Mouse (Mus musculus): ENCODE data around the gene Wdr78. TPM values are rescaled to one million over a fixed set of nuclear protein-coding genes. Genes with fewer than 3 reads are reported as not detected.

Wdr78 gene
- polyA plus RNA-seq, 1 experiment, result 4.1 TPM

DNA sequence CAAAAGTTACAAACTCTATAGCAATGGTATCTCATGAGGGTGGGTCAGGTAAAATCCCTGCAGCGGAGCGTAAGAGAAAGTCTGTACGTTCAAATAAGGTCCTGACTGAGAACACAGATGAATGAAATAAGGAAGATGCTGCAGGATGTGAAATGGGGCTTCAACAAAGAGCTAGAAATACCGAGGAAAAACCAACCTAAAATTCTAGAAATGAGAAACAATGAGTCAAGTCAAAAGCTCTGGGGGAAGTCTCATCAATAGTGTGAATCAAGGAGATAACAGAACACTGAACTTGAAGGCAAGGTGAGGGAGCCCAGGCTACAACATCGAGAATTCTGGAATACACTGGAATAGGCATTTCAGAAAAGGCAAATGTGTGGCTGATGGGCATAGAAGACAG, 15.8 kb downstream of the Wdr78 start:
- TF ChIP-seq POLR2A (IDR thresholded peaks at IDR 0.05; ENCODE audit: borderline replicate concordance, insufficient read depth, low read length), result no peak
- no peak for TF ChIP-seq CTCF (IDR thresholded peaks at IDR 0.05; ENCODE audit: borderline replicate concordance, insufficient read depth, low read depth, low read length)
- 93% methylated on average over 5 of the region's 5 CpGs for WGBS

DNA sequence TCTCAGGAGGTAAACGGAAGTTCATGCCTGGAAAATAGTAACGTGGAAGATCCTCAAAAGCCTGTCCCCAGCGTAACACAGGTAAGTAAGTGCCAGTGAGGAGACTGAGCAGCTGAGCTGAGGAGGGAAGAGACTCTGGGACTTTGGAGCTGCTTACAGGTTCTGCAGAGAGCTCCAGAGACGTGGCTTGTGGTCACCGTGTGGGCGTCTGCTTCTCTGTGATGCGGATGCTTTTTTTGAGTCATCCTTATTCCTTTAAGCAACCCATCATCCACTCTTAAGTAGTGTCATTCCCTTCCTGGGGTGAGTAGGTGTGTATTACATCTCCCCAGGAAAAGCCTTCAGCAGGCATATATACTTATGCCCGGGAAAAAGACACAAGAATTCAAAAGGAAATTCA, 18.4 kb downstream of the Wdr78 start:
- no peak for TF ChIP-seq CTCF (IDR thresholded peaks at IDR 0.05; ENCODE audit: borderline replicate concordance, insufficient read depth, low read depth, low read length)
- DNase-seq, result no peak
- 93% methylated on average over 8 of the region's 8 CpGs for WGBS
- Histone ChIP-seq H3K27ac (ENCODE audit: insufficient read depth, low read length) (no peak overlapping the region), H3K27me3 (ENCODE audit: control insufficient read depth, insufficient read depth, low read length) (no peaks in the 10 kb centered on the region), H3K4me3 (replicated peaks; ENCODE audit: insufficient read depth, low read depth, low read length) (no peak overlapping the region), H3K4me1 (ENCODE audit: control insufficient read depth, insufficient read depth, low read length) (no peaks in the 10 kb centered on the region)

More for the DNA sequence above, 15.8 kb downstream of the Wdr78 start:
- H3K4me1 ChIP-seq (ENCODE audit: control insufficient read depth, insufficient read depth, low read length), result no peaks in the 10 kb centered on the region
- no peaks in the 10 kb centered on the region for H3K27me3 ChIP-seq (ENCODE audit: control insufficient read depth, insufficient read depth, low read length)
- H3K27ac ChIP-seq (ENCODE audit: insufficient read depth, low read length), result no peak overlapping the region
- no peak overlapping the region for H3K4me3 ChIP-seq (replicated peaks; ENCODE audit: insufficient read depth, low read depth, low read length)
- DNase-seq, result no peak

DNA sequence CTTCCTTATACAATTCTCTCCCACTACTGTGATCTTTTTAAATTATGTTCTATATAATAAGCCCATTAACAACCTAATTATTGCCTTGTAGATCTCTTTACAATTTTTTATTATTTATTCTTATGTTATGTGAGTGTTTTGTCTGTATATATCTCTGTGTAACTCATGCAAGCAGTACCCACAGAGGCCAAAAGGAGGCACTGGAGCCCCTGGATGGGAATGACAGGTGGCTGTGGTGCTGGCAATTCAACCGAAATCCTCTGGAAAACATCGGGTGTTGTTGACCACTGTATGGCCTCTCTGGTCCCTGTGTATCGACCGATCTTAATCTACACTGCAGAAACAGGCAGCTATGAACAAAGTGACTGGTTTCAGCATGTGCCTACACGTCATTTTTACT, 29.1 kb downstream of the Wdr78 start:
- TF ChIP-seq CTCF (IDR thresholded peaks at IDR 0.05; ENCODE audit: borderline replicate concordance, insufficient read depth, low read depth, low read length) (no peak), POLR2A (IDR thresholded peaks at IDR 0.05; ENCODE audit: borderline replicate concordance, insufficient read depth, low read length) (no peak)
- no peaks in the 10 kb centered on the region for H3K27me3 ChIP-seq (ENCODE audit: control insufficient read depth, insufficient read depth, low read length)
- no peak for DNase-seq
- H3K27ac ChIP-seq (ENCODE audit: insufficient read depth, low read length), result no peak overlapping the region
- H3K4me3 ChIP-seq (replicated peaks; ENCODE audit: insufficient read depth, low read depth, low read length), result no peak overlapping the region
- H3K4me1 ChIP-seq (ENCODE audit: control insufficient read depth, insufficient read depth, low read length), result no peaks in the 10 kb centered on the region
- 96% methylated on average over 5 of the region's 5 CpGs for WGBS

DNA sequence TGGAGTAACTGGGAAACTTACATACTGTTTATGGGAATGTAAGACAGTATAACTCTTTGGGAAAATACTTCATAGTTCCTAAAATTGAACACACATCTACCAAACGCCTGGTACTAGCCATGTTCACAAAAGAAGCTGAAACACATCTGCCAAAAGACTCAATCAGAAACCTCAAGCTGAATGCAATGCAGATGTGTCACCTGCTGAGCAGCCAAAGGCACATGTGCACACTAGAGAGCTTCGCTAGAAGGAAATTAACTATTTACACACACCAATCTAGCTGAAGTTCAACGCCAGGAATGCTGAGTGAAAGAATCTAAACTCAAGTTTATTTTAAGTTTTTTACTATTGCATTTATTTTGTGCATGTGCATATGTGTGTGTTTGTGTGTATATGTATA, 43.7 kb downstream of the Wdr78 start:
- WGBS, result 83% methylated on average over 3 of the region's 3 CpGs
- TF ChIP-seq POLR2A (IDR thresholded peaks at IDR 0.05; ENCODE audit: borderline replicate concordance, insufficient read depth, low read length), result no peak
- no peak for TF ChIP-seq CTCF (IDR thresholded peaks at IDR 0.05; ENCODE audit: borderline replicate concordance, insufficient read depth, low read depth, low read length)
- no peak overlapping the region for H3K27ac ChIP-seq (ENCODE audit: insufficient read depth, low read length)

DNA sequence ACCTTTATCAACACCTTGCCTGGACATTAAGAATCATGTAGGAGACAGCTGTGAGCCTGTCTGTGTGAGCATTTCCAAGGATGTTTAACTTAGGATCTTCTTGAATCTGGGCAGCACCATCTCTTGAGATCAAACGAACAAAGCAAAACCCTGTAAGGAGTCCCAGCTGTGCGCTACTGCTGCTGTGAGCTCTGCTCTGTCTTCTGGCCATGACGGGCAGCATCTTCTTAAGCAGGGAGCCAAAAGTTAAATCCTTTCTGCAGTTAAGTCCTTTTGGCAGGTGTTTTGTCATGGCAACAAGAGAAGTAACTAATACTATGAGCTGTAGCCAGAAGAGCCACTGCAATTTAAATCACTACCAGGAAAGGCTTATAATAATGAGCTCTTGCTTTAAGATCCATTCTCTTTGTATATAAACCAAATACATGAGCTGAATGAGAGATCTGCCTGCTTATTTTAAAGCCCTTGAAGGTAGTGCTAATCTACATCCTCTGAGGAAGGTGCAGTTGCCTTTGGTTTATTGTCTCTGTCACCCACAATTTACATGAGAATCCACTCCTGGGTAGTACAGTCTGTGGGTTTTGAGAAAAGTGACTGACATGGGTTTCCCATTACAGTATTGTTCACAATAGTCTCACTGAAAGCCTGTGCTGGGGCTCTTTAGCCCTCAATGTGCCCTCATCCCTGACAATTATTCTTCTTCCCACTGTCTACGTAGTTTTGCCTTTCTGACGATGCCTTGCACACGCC, 46.3 kb downstream of the Wdr78 start:
- Histone ChIP-seq H3K4me1 (ENCODE audit: control insufficient read depth, insufficient read depth, low read length) (no peaks in the 10 kb centered on the region), H3K27me3 (ENCODE audit: control insufficient read depth, insufficient read depth, low read length) (no peaks in the 10 kb centered on the region), H3K4me3 (replicated peaks; ENCODE audit: insufficient read depth, low read depth, low read length) (no peak overlapping the region), H3K27ac (ENCODE audit: insufficient read depth, low read length) (no peak overlapping the region)
- 64% methylated on average over 6 of the region's 6 CpGs for WGBS
- DNase-seq, result no peak
- TF ChIP-seq CTCF (IDR thresholded peaks at IDR 0.05; ENCODE audit: borderline replicate concordance, insufficient read depth, low read depth, low read length) (no peak), POLR2A (IDR thresholded peaks at IDR 0.05; ENCODE audit: borderline replicate concordance, insufficient read depth, low read length) (no peak)

More for the DNA sequence above, 43.7 kb downstream of the Wdr78 start:
- Histone ChIP-seq H3K4me1 (ENCODE audit: control insufficient read depth, insufficient read depth, low read length) (no peaks in the 10 kb centered on the region), H3K27me3 (ENCODE audit: control insufficient read depth, insufficient read depth, low read length) (no peaks in the 10 kb centered on the region), H3K4me3 (replicated peaks; ENCODE audit: insufficient read depth, low read depth, low read length) (no peak overlapping the region)
- no peak for DNase-seq

DNA sequence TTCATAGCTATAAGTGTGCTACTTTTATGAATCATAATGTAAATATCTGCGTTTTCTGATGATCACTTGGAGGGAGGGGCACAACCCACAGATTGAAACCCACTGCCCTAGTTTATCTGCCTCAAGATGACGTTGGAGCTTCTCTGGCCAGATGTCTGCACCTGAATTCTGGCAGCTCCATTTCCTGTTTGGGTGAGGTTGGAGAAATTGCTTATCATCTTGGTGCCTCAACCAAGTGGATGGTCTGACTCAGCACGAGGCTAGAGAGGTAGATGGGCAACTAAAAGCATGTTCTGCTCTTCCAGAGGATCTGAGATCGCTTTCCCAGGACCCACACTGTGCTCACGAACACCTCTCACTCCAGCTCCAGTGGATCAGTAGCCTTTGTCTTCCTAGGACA, 49.4 kb downstream of the Wdr78 start:
- H3K27me3 ChIP-seq (ENCODE audit: control insufficient read depth, insufficient read depth, low read length), result no peaks in the 10 kb centered on the region
- no peaks in the 10 kb centered on the region for H3K4me1 ChIP-seq (ENCODE audit: control insufficient read depth, insufficient read depth, low read length)
- H3K4me3 ChIP-seq (replicated peaks; ENCODE audit: insufficient read depth, low read depth, low read length), result no peak overlapping the region
- no peak for DNase-seq
- 81% methylated on average over 5 of the region's 5 CpGs for WGBS
- H3K27ac ChIP-seq (ENCODE audit: insufficient read depth, low read length), result no peak overlapping the region
- TF ChIP-seq POLR2A (IDR thresholded peaks at IDR 0.05; ENCODE audit: borderline replicate concordance, insufficient read depth, low read length) (no peak), CTCF (IDR thresholded peaks at IDR 0.05; ENCODE audit: borderline replicate concordance, insufficient read depth, low read depth, low read length) (no peak)

DNA sequence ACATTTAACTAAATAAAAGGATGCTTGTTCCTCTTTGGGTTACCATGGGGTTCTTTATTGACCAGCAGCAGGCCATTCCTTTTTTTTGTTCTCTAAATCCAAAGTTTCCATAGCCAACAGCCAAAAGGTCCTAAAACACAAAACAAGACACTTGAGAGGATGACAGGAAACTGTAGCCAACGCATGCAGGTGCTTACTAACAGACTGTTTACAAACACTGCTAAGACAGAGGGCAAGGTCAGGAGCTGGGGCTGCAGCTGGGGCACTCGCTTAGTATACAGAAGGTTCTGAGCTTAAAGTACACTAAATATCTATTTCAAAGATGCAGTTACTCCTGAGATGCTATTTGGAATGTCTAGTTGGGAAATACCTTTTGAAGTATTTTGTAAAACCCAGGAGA, 49.9 kb downstream of the Wdr78 start:
- 79% methylated on average over 2 of the region's 2 CpGs for WGBS
- H3K27ac ChIP-seq (ENCODE audit: insufficient read depth, low read length), result no peak overlapping the region
- no peak for DNase-seq
- H3K27me3 ChIP-seq (ENCODE audit: control insufficient read depth, insufficient read depth, low read length), result no peaks in the 10 kb centered on the region
- no peaks in the 10 kb centered on the region for H3K4me1 ChIP-seq (ENCODE audit: control insufficient read depth, insufficient read depth, low read length)
- H3K4me3 ChIP-seq (replicated peaks; ENCODE audit: insufficient read depth, low read depth, low read length), result no peak overlapping the region
- TF ChIP-seq CTCF (IDR thresholded peaks at IDR 0.05; ENCODE audit: borderline replicate concordance, insufficient read depth, low read depth, low read length) (no peak), POLR2A (IDR thresholded peaks at IDR 0.05; ENCODE audit: borderline replicate concordance, insufficient read depth, low read length) (no peak)

DNA sequence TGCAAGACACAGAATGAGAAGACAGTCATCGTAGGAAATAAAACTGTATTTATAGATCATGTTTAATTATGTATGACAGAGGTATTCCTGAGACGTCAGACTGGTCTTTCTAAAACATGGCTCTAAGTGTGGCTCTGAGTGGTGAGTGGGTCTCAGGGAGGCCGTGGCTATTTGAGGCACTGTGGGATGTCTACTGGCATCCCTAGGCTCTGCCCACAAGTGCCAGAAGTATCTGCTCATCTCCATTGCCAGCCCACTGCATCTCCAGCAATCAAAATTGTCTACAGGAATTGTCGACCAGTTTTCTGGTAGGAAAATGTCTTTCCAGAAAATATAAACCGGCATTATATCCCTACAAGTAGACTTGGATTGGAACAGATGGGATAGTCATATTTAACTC, 57.4 kb downstream of the Wdr78 start:
- Histone ChIP-seq H3K27ac (ENCODE audit: insufficient read depth, low read length) (no peak overlapping the region), H3K27me3 (ENCODE audit: control insufficient read depth, insufficient read depth, low read length) (no peaks in the 10 kb centered on the region), H3K4me1 (ENCODE audit: control insufficient read depth, insufficient read depth, low read length) (no peaks in the 10 kb centered on the region), H3K4me3 (replicated peaks; ENCODE audit: insufficient read depth, low read depth, low read length) (no peak overlapping the region)
- no peak for TF ChIP-seq POLR2A (IDR thresholded peaks at IDR 0.05; ENCODE audit: borderline replicate concordance, insufficient read depth, low read length)
- TF ChIP-seq CTCF (IDR thresholded peaks at IDR 0.05; ENCODE audit: borderline replicate concordance, insufficient read depth, low read depth, low read length), result no peak
- no peak for DNase-seq
- WGBS, result 75% methylated on average over 5 of the region's 5 CpGs

All from cerebellum, adult 2 months (tissue).